Mouse (Mus musculus) thymus, postnatal 10 days (tissue): Measurements from ENCODE around the gene Ppp2r3c.
"Not testable (repeated sequence)": the region's sequence is repeated elsewhere in the genome, so short reads cannot be mapped to it uniquely, and the experiment has no call there.

Experiments used
- DNase-seq, 2 experiments: peaks; one replicate each; pipeline ENCODE4 v3.0.0; 2021; ENCODE audit warnings: low spot score in 2 of 2

The Ppp2r3c gene

DNA sequence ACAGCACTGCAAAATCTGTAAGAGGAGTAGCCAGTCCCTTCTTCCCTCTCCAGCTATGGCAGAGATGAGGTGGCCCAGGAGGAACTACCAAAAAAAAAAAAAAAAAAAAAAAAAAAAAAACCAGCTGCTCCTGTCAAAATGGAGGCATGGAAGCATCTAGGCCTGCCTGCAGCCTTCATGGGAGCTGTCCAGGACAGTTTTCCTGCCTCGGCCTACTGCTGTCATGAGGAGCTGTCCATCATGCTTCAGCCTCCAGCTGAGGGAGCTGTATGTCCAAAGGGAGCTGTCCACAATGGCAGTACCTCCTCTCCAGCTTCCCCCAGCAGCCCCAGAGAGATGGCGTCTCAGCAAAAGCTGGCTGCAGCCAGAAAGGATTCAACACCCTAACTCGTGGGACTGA, 30.6 kb downstream of the Ppp2r3c start:
- DNase-seq: no peak

DNA sequence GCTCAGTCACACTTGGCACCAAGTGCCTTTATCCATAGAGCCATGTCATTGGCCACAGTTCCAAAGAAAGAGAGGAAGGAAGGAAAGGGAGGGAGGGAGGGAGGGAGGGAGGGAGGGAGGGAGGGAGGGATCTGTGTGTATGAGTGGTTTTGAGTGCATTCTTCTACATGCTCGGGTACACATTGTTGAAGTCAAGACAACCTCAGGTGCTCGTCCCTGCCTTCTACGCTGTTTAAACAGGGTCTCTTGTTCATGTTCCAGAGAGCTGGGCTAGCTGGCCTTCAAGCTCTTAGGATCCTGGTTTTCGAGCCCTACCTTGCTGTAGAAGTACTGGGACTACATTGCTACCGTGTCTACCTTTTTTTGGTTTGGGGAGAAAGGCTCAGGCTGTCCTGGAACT, 39.4 kb downstream of the Ppp2r3c start:
- not testable (repeated sequence) for DNase-seq

DNA sequence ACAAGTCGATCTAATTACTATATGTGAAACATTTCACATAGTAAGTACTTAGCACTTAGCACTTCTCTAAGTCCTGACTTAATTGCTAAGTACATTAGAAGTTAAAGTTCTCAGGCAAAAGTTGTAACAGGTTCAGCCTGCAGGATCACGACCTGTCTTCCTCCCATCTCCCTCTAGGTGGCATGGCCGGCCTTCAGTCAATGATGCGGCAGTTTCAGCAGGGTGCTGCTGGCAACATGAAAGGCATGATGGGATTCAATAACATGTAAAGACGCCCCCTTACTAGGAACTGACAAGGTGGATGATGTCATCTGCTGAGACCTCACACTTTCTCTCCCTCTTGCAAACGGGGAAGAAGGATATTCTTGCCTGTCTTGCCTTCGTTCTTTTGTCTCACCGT, 40.8 kb downstream of the Ppp2r3c start:
- not testable (repeated sequence) for DNase-seq

DNA sequence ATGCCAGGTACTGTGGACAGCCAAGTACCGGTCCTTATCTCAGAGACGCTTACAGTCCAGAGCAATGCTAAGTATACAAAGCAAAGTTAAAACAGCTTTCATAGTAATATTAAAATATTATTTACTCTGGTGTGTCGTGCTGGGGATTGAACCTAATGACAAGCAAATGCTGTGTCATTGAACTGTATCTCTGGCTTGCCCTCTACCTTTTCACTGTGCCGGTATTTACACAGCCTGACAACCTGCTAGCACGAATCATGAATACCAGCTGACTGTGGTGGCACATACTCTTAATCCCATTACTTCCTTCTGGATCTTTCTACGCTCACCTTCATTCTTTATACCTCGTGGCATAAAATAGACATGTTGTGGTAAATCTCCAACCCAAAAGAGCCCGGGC, 60.6 kb downstream of the Ppp2r3c start:
- not testable (repeated sequence) for DNase-seq

DNA sequence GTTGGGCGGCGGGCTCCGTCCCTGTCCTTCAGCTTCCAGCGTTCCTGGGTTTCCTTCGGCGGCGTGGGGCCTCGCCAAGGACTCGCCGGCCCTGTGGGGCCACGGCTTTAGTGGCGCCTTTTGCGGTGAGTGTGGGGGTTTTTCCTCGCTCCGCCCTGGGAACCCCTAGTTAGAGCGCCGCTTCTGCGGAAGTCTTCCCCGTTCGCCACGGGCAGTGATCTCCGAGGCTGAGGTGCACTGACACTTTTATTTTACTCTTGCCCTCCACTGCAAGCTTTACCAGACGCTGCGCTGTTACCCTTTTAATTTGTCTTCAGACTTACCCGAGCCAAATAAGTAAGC, 72.3 kb downstream of the Ppp2r3c start:
- DNase-seq: peak; percentile 7 to 9

DNA sequence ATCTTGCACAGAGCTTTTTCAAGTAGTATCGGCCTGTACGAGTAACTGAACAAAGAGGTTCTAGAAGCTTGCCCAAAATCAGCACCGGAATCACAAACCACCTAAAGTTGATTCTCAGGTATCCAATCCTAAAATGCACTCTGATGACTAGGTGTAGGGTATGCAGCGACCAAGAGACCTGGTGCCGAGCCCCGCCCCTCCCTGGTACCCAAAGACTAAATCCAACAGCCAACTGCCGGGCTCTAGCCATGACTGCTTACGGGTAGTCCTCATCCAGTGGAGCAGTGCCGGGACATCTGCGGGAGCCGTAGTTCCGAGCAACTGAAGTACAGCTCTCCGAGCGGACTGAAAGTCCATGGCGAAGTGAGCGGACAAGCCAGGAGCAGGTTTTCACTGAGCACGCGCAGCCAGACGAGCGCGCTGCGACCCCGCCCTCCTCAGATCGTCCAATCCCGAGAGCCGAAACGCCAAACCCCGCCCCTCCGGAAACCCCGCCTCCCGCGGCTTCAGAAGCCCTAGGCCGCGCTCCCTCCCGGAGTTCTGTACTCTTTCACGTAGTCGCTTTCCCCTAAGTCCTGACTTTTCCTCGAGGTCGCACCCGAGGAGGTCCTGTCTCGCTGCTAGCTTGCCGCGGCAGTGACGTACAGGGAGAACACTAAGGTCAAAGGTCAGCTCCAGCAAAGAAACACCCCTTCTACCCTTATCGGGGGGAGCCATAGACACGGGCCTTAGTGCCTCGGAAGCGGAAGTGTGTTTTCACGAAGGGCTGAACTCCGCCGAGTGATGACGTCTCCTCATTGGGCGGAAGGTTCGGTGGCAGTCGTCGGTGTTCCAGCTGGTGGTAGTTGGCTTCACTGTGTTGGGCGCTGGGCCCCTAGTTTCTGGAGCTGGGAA, 72.9 kb downstream of the Ppp2r3c start, which contains the start of gene Srp54c:
TSS of gene Srp54c (plus strand) at position 543 of the 894 bp plus-strand sequence.
- DNase-seq: not testable (repeated sequence)
